Mouse (Mus musculus): Measurements from ENCODE around the gene Tmbim4.
"Not testable (repeated sequence)": the region's sequence is repeated elsewhere in the genome, so short reads cannot be mapped to it uniquely, and the experiment has no call there.

Gene Tmbim4

GRCm38 (mm10) chr10:120197061-120197835 is 4.1 kb upstream of the Tmbim4 start:
- no peak for DNase-seq

GRCm38 (mm10) chr10:120201961-120202402 is 592 bp downstream of the Tmbim4 start, which contains the start of gene Irak3:
Irak3 (minus strand) TSS chr10:120202130.
- peak; percentile 88 for DNase-seq

GRCm38 (mm10) chr10:120202467-120203250 is 1.3 kb downstream of the Tmbim4 start:
- no peak for DNase-seq

GRCm38 (mm10) chr10:120204591-120205210 is 3.3 kb downstream of the Tmbim4 start:
- DNase-seq = no peak

GRCm38 (mm10) chr10:120208015-120208414 is 6.6 kb downstream of the Tmbim4 start:
- no peak for DNase-seq

GRCm38 (mm10) chr10:120208575-120209538 is 7.5 kb downstream of the Tmbim4 start:
- DNase-seq = peak; percentile 65

- no peak for DNase-seq
These were observed 8.1 kb downstream of the Tmbim4 start for GRCm38 (mm10) chr10:120209539-120209925.

GRCm38 (mm10) chr10:120210096-120210495 is 8.7 kb downstream of the Tmbim4 start:
- DNase-seq = no peak

- not testable (repeated sequence) for DNase-seq
These were observed 15.7 kb downstream of the Tmbim4 start for GRCm38 (mm10) chr10:120217099-120217498.

- no peak for DNase-seq
These were observed 17.6 kb downstream of the Tmbim4 start for GRCm38 (mm10) chr10:120218996-120219395.

GRCm38 (mm10) chr10:120219578-120220359 is 18.4 kb downstream of the Tmbim4 start:
- peak; percentile 14 for DNase-seq

GRCm38 (mm10) chr10:120220776-120221175 is 19.4 kb downstream of the Tmbim4 start:
- DNase-seq = no peak

GRCm38 (mm10) chr10:120226871-120227661 is 25.7 kb downstream of the Tmbim4 start, which contains the start of gene Llph:
Llph (plus strand) TSS chr10:120227070.
- peak; percentile 89 for DNase-seq

GRCm38 (mm10) chr10:120231718-120232117 is 30.3 kb downstream of the Tmbim4 start:
- DNase-seq = peak; percentile 72

GRCm38 (mm10) chr10:120233655-120234367 is 32.4 kb downstream of the Tmbim4 start:
- DNase-seq = peak; percentile 55

- no peak for DNase-seq
These were observed 35.5 kb downstream of the Tmbim4 start for GRCm38 (mm10) chr10:120236855-120237254.

GRCm38 (mm10) chr10:120238241-120238640 is 36.9 kb downstream of the Tmbim4 start:
- DNase-seq = no peak

GRCm38 (mm10) chr10:120239476-120239875 is 38.1 kb downstream of the Tmbim4 start:
- DNase-seq = no peak

GRCm38 (mm10) chr10:120242421-120242820 is 41.0 kb downstream of the Tmbim4 start:
- DNase-seq = no peak

- DNase-seq = no peak
These were observed 44.3 kb downstream of the Tmbim4 start for GRCm38 (mm10) chr10:120245681-120246080.

Data from thymus, postnatal 14 days (tissue).